Mouse (Mus musculus): ENCODE data around the gene Fgd5. TPM values are rescaled to one million over a fixed set of nuclear protein-coding genes. Genes with fewer than 3 reads are reported as not detected.

The Fgd5 gene
- polyA plus RNA-seq, 1 experiment from 2014 or later: 16.0 TPM

GRCm38 (mm10) chr6:91979301-91979996 is 771 bp downstream of the Fgd5 start:
- Histone ChIP-seq H3K9ac (peak overlapping the region; percentile 61), H3K27me3 (0 out of 2 replicates have a peak, but pooled peaks cover 9% of the 10 kb centered on the region), H3K9me3 (no peaks in the 10 kb centered on the region), H3K27ac (replicated peaks) (peak overlapping the region; percentile 50; the same call in 1 of the 2 replicates), H3K4me3 (peak overlapping the region; percentile 63), H3K4me2 (peak overlapping the region; percentile 96), H3K36me3 (no peaks in the 10 kb centered on the region), H3K4me1 (replicated peaks) (peaks cover 20% of the 10 kb centered on the region)
- WGBS: 12% methylated on average over 23 of the region's 23 CpGs
- ATAC-seq (ENCODE audit: low FRiP score, low read depth): no peak

GRCm38 (mm10) chr6:91980011-91980410 is 1.3 kb downstream of the Fgd5 start:
- Histone ChIP-seq H3K27me3 (0 out of 2 replicates have a peak, but pooled peaks cover 9% of the 10 kb centered on the region), H3K4me3 (peak overlapping the region; percentile 63), H3K4me1 (replicated peaks) (peaks cover 20% of the 10 kb centered on the region), H3K27ac (replicated peaks) (no peak overlapping the region), H3K36me3 (no peaks in the 10 kb centered on the region), H3K9ac (no peak overlapping the region), H3K9me3 (no peaks in the 10 kb centered on the region), H3K4me2 (peak overlapping the region; percentile 96)
- WGBS: 60% methylated on average over 3 of the region's 3 CpGs
- ATAC-seq (ENCODE audit: low FRiP score, low read depth): no peak

GRCm38 (mm10) chr6:91990101-91990500 is 11.4 kb downstream of the Fgd5 start:
- no peak overlapping the region for H3K4me3 ChIP-seq
- no peak overlapping the region for H3K9ac ChIP-seq
- no peak overlapping the region for H3K27ac ChIP-seq (replicated peaks)
- peaks cover under 1% of the 10 kb centered on the region for H3K4me1 ChIP-seq (replicated peaks)
- no peak overlapping the region for H3K4me2 ChIP-seq
- no peaks in the 10 kb centered on the region for H3K36me3 ChIP-seq
- H3K9me3 ChIP-seq: no peaks in the 10 kb centered on the region
- no peaks in the 10 kb centered on the region for H3K27me3 ChIP-seq
- ATAC-seq (ENCODE audit: low FRiP score, low read depth): no peak
- 92% methylated on average over 8 of the region's 8 CpGs for WGBS

- Histone ChIP-seq H3K27me3 (no peaks in the 10 kb centered on the region), H3K4me1 (replicated peaks) (peaks cover 14% of the 10 kb centered on the region), H3K4me2 (no peak overlapping the region), H3K4me3 (no peak overlapping the region), H3K9ac (no peak overlapping the region), H3K27ac (replicated peaks) (no peak overlapping the region), H3K36me3 (no peaks in the 10 kb centered on the region), H3K9me3 (no peaks in the 10 kb centered on the region)
- ATAC-seq (ENCODE audit: low FRiP score, low read depth): no peak
- 85% methylated on average over 2 of the region's 2 CpGs for WGBS
These were observed 14.1 kb downstream of the Fgd5 start for GRCm38 (mm10) chr6:91992823-91993222.

- Histone ChIP-seq H3K36me3 (no peaks in the 10 kb centered on the region), H3K9ac (no peak overlapping the region), H3K9me3 (no peaks in the 10 kb centered on the region), H3K27ac (replicated peaks) (no peak overlapping the region), H3K27me3 (no peaks in the 10 kb centered on the region), H3K4me1 (replicated peaks) (peaks cover 14% of the 10 kb centered on the region), H3K4me2 (no peak overlapping the region), H3K4me3 (no peak overlapping the region)
- WGBS: 71% methylated on average over 8 of the region's 8 CpGs
- ATAC-seq (ENCODE audit: low FRiP score, low read depth): no peak
These were observed 15.3 kb downstream of the Fgd5 start for GRCm38 (mm10) chr6:91993795-91994505.

- ATAC-seq (ENCODE audit: low FRiP score, low read depth): no peak
- H3K27ac ChIP-seq (replicated peaks): peak overlapping the region; percentile 80
- H3K36me3 ChIP-seq: no peaks in the 10 kb centered on the region
- H3K4me1 ChIP-seq (replicated peaks): peaks cover 14% of the 10 kb centered on the region
- H3K4me3 ChIP-seq: peak overlapping the region; percentile 13; the same call in 1 of the 2 replicates
- no peaks in the 10 kb centered on the region for H3K9me3 ChIP-seq
- 25% methylated on average over 8 of the region's 8 CpGs for WGBS
- no peaks in the 10 kb centered on the region for H3K27me3 ChIP-seq
- H3K4me2 ChIP-seq: peak overlapping the region; percentile 43
- 0 out of 2 replicates have a peak overlapping the region, but pooled peaks have one; percentile 13 for H3K9ac ChIP-seq
These were observed 17.4 kb downstream of the Fgd5 start for GRCm38 (mm10) chr6:91996072-91996471.

GRCm38 (mm10) chr6:92002558-92003285 is 24.0 kb downstream of the Fgd5 start:
- H3K4me1 ChIP-seq (replicated peaks): peaks cover 14% of the 10 kb centered on the region
- no peaks in the 10 kb centered on the region for H3K27me3 ChIP-seq
- no peaks in the 10 kb centered on the region for H3K36me3 ChIP-seq
- H3K27ac ChIP-seq (replicated peaks): no peak overlapping the region
- no peak for ATAC-seq (ENCODE audit: low FRiP score, low read depth)
- no peak overlapping the region for H3K4me3 ChIP-seq
- H3K9ac ChIP-seq: no peak overlapping the region
- 100% methylated on average over 1 of the region's 1 CpGs for whole genome bisulfite sequencing
- no peaks in the 10 kb centered on the region for H3K9me3 ChIP-seq
- no peak overlapping the region for H3K4me2 ChIP-seq

GRCm38 (mm10) chr6:92003646-92004045 is 25.0 kb downstream of the Fgd5 start:
- peaks cover 14% of the 10 kb centered on the region for H3K4me1 ChIP-seq (replicated peaks)
- no peaks in the 10 kb centered on the region for H3K27me3 ChIP-seq
- no peak overlapping the region for H3K4me2 ChIP-seq
- WGBS: 32% methylated on average over 2 of the region's 2 CpGs
- no peak overlapping the region for H3K9ac ChIP-seq
- H3K9me3 ChIP-seq: no peaks in the 10 kb centered on the region
- no peak for ATAC-seq (ENCODE audit: low FRiP score, low read depth)
- no peaks in the 10 kb centered on the region for H3K36me3 ChIP-seq
- no peak overlapping the region for H3K27ac ChIP-seq (replicated peaks)
- H3K4me3 ChIP-seq: no peak overlapping the region

- peak; percentile 51; the same call in 1 of the 2 replicates for ATAC-seq (ENCODE audit: low FRiP score, low read depth)
- 17% methylated on average over 6 of the region's 6 CpGs for WGBS
- H3K27me3 ChIP-seq: no peaks in the 10 kb centered on the region
- no peaks in the 10 kb centered on the region for H3K36me3 ChIP-seq
- H3K27ac ChIP-seq (replicated peaks): no peak overlapping the region
- no peaks in the 10 kb centered on the region for H3K9me3 ChIP-seq
- H3K4me3 ChIP-seq: no peak overlapping the region
- no peak overlapping the region for H3K9ac ChIP-seq
- H3K4me1 ChIP-seq (replicated peaks): peaks cover 16% of the 10 kb centered on the region
- no peak overlapping the region for H3K4me2 ChIP-seq
These were observed 25.6 kb downstream of the Fgd5 start for GRCm38 (mm10) chr6:92004137-92004805.

- H3K4me1 ChIP-seq (replicated peaks): peaks cover 21% of the 10 kb centered on the region
- no peaks in the 10 kb centered on the region for H3K27me3 ChIP-seq
- no peak overlapping the region for H3K9ac ChIP-seq
- no peak overlapping the region for H3K27ac ChIP-seq (replicated peaks)
- no peak for ATAC-seq (ENCODE audit: low FRiP score, low read depth)
- no peaks in the 10 kb centered on the region for H3K9me3 ChIP-seq
- H3K4me2 ChIP-seq: no peak overlapping the region
- no peaks in the 10 kb centered on the region for H3K36me3 ChIP-seq
- no peak overlapping the region for H3K4me3 ChIP-seq
- 29% methylated on average over 3 of the region's 3 CpGs for WGBS
These were observed 26.1 kb downstream of the Fgd5 start for GRCm38 (mm10) chr6:92004806-92005205.

GRCm38 (mm10) chr6:92010895-92011294 is 32.2 kb downstream of the Fgd5 start:
- H3K36me3 ChIP-seq: no peaks in the 10 kb centered on the region
- 82% methylated on average over 2 of the region's 2 CpGs for WGBS

More at GRCm38 (mm10) chr6:92010895-92011294, 32.2 kb downstream of the Fgd5 start:
- no peaks in the 10 kb centered on the region for H3K27me3 ChIP-seq
- 0 out of 2 replicates have a peak, but pooled peaks cover 7% of the 10 kb centered on the region for H3K4me1 ChIP-seq (replicated peaks)
- no peak overlapping the region for H3K4me2 ChIP-seq
- ATAC-seq (ENCODE audit: low FRiP score, low read depth): no peak
- no peaks in the 10 kb centered on the region for H3K9me3 ChIP-seq
- H3K4me3 ChIP-seq: no peak overlapping the region
- H3K9ac ChIP-seq: no peak overlapping the region
- no peak overlapping the region for H3K27ac ChIP-seq (replicated peaks)
